Mouse (Mus musculus) myocyte (in vitro differentiated cells): ENCODE results near the gene Bmp6.

ENCODE experiments used
- CEBPB ChIP-seq: IDR thresholded peaks from 2 replicates; pipeline ENCODE4 v1.6.1; 2011; ENCODE audit warnings: mild to moderate bottlenecking, moderate library complexity; ENCODE audit not compliant: poor library complexity, insufficient read depth, severe bottlenecking
- E2F4 ChIP-seq: IDR thresholded peaks from one replicate; pipeline ENCODE4 v1.6.1; 2011; ENCODE audit warnings: mild to moderate bottlenecking, control low read depth, moderate library complexity; ENCODE audit not compliant: insufficient read depth
- MAX ChIP-seq: IDR thresholded peaks from one replicate; pipeline ENCODE4 v1.6.1; 2011; ENCODE audit warnings: low read depth, mild to moderate bottlenecking, control low read depth
- MYOG ChIP-seq, 3 experiments: IDR thresholded peaks; one replicate each; pipeline ENCODE4 v1.6.1; 2011; ENCODE audit warnings: control low read depth in 2 of 3, low read depth in 2 of 3, mild to moderate bottlenecking in 2 of 3; ENCODE audit not compliant: insufficient read length in 2 of 3, control insufficient read depth in 1 of 3, insufficient read depth in 1 of 3
- POLR2A ChIP-seq: IDR thresholded peaks from one replicate; pipeline ENCODE4 v1.6.1; 2011; ENCODE audit warnings: low read depth, mild to moderate bottlenecking, control low read depth, moderate library complexity; ENCODE audit not compliant: insufficient read length
- USF1 ChIP-seq: IDR thresholded peaks from one replicate; pipeline ENCODE4 v1.6.1; 2011; ENCODE audit warnings: low read depth, mild to moderate bottlenecking, control low read depth, moderate library complexity

DNA sequence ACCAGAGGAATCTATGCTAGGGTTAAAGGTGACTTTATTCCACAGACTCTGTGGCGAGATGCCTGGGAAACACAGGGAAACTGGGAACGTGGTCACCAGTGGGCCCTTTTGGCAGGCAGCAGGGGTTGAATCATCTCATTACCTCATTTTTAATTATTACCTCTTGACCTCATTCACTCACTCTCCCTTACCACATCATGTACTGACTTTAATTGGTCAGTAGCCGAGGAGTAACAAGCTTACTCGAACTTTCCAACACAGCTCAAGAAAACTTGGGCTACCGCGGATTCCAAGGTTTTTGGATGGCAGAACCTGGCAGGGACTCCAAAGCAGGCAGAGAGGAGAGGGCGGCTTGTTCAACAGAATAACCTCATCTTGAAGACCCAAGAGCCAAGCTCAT is 74.9 kb downstream of the Bmp6 start:
- no peak for TF ChIP-seq POLR2A
- no peak for TF ChIP-seq USF1
- no peak for TF ChIP-seq MAX
- no peak for TF ChIP-seq CEBPB
- no peak for TF ChIP-seq MYOG (IDR thresholded peaks at IDR 0.05; ENCODE audit: control insufficient read depth in 1 of 3, insufficient read depth in 1 of 3, insufficient read length in 2 of 3, low read depth in 2 of 3)
- TF ChIP-seq E2F4: no peak
